Mouse (Mus musculus): Measurements from ENCODE around the gene A230050P20Rik.
"Not testable (repeated sequence)": the region's sequence is repeated elsewhere in the genome, so short reads cannot be mapped to it uniquely, and the experiment has no call there.

The A230050P20Rik gene

DNA sequence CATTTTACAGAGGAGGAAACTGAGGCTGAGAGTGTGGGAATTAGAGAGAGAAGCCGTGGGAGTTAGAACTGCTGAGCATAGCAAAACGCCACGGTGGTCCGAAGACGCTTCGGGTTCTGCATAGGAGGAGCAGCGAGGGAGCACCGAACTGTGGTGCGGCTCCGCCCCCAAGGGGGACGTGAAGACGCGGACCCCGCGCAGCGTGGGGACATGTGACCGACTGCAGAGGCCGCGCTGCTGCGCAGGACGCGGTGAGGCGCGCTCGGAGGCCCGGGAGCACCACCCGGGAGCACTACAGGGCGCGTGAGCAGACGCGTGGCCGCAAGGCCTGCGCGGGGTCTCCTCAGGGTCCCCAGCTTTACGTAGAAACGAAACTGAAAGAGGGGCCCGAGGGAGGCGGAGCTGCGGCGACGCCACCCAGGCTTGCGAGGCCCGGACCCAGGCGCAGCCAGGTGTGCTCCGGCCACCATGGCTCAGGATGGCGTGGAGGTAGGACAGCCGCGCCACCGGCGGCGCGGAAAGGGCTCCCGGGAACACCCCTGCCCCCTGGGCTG lies at the start of gene A230050P20Rik:
A230050P20Rik (plus strand) TSS at position 195 of the 554 bp plus-strand sequence.
- DNase-seq (ENCODE audit: low spot score in 2 of 2), result peak; percentile 61 to 69

DNA sequence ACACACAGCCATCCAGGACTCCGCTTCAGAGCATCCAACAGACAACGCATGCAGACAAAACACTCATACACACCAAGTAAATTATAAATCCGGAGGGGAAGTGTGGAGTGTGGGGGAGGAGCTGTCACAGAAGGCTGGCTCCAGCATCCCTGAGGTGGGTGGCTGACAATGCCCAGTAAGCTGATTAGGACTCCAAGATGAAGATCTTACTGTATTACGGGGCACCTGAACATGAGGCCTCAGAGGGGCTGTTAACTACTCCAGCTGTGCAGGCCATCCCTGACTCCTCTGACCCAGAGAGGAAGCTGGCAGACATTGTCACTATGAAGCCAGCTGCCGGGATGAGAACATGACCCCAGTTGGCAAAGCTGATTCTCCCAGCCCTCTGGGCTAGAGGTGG lies 48.4 kb upstream of the A230050P20Rik start:
- no peak for DNase-seq (ENCODE audit: low spot score in 2 of 2)

DNA sequence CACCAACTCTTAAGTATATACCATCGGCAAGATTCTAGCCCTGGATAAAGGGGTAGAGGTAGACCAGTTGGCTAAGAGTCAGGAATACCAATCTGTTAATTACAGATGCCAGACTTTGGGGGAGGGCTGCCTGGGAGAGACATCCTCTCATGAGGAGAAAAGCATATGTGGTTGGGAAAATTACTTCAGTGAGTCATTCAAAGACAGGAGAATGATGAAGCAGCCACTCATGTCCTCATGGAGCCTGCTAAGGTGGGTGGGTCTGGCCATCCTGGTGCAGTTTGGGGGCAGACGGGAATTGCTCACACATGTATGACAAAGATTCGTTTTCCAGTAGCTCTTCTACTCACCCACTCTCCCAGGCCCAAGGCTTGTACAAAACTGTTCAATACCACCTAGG lies 45.6 kb upstream of the A230050P20Rik start:
- no peak for DNase-seq (ENCODE audit: low spot score in 2 of 2)

DNA sequence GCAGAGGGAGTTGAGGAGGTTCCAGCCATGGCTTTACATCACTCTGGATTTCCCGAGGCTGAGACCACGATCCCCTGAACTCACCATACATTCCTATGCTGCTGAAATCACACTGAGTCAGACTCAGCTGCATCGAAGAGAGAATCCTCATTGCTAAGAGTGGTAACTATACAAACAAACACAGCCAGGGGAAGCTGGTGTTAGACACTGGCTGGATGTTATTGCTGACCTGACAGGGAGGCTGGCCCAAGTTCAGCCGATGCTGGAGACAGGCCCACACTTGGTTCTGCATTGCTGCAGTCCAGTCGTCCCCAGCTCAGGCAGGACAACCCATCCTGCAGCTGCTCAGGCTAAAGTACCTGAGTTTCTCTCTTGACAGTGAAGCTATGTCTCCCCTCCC lies 42.7 kb upstream of the A230050P20Rik start:
- no peak for DNase-seq (ENCODE audit: low spot score in 2 of 2)

DNA sequence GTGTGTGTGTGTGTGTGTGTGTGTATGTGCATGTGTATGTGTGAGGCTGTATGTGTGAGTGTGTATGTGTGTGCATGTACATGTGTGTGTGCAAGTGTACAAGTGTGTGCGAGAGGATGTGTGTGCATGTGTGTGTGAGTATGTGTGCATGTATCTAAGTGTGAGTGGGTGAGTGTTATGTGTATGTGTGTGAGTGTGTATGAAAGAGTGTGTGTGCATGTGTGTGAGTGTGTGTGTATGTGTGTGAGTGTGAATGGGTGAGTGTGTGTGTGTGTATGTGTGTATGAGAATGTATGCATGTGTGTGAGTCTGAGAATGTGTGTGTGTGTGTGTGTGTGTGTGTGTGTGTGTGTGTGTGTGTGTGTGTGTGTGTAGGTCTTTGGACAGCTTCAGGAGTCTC lies 40.3 kb upstream of the A230050P20Rik start:
- no peak for DNase-seq (ENCODE audit: low spot score in 2 of 2)

DNA sequence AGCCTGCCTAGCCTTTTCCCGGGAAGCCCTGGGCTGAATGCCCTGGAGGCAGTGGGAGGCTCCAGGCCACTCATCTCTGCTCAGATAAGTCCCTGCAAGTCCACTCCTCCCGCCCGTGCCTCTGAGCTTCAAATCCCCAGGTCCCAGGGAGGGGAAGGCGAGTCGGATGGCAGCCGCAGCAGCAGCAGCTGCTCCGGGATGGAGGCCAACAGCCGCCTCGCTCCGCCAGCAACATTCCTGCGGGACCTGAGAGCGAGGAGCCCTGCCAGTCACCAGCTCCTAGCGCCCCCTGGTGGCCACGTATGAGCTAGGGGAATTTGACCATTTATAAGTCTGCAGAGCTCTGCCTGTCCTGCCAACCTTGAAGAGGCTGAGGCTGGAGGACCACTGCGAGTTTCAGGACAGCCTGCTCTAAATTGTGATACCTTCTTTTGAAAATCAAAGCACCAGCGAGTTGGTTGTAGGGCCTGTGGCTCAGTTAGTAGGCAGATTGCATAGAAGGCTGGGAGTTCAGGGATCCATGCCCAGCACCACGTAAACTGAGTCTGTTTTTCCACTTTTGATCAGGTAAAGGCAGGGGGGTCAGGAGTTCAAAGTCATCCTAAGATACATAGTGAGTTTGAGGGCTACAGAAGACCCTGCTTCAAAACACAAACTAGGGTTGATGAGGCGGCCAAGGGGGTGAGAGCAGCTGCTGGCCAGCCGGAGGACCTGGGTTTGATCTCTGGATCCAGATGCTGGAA lies 37.4 kb upstream of the A230050P20Rik start:
- peak; percentile 84 to 91 for DNase-seq (ENCODE audit: low spot score in 2 of 2)

DNA sequence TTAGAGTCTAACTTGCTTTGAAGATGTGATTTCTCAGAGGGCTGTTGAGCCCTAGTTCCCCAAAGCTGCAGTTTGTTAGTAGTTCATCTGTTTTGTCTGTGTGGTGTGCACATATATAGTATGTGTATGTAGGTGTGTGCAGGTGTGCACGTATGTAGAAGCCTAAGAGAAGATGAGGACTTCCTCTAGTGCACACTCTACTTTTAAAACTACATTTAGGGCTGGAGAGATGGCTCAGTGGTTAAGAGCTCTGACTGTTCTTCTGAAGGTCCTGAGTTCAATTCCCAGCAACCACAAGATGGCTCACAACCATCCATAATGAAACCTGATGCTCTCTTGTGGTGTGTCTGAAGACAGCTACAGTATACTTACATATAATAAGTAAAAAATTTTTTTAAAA lies 33.6 kb upstream of the A230050P20Rik start:
- no peak for DNase-seq (ENCODE audit: low spot score in 2 of 2)

DNA sequence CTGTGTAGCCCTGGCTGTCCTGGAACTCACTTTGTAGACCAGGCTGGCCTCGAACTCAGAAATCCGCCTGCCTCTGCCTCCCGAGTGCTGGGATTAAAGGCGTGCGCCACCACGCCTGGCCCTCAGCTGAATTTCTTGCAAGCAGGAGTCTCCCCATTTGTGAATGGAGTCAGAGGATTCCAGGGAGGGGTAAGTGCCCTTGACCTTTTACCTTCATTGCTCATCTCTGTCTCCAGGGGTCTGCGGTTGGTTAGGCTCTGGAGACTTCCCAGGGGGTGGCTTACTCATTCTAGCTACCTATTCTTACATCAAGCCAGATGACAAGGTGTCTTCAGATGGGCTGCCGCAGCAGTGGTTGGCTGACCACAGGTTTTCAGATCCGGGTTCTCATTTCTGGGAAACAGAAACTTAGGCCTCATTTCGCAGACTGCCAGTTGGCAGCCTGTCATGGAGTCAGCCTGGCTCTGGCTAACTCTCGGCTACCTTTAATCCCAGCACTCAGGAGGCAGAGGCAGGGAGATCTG lies 32.9 kb upstream of the A230050P20Rik start:
- not testable (repeated sequence) for DNase-seq (ENCODE audit: low spot score in 2 of 2)

DNA sequence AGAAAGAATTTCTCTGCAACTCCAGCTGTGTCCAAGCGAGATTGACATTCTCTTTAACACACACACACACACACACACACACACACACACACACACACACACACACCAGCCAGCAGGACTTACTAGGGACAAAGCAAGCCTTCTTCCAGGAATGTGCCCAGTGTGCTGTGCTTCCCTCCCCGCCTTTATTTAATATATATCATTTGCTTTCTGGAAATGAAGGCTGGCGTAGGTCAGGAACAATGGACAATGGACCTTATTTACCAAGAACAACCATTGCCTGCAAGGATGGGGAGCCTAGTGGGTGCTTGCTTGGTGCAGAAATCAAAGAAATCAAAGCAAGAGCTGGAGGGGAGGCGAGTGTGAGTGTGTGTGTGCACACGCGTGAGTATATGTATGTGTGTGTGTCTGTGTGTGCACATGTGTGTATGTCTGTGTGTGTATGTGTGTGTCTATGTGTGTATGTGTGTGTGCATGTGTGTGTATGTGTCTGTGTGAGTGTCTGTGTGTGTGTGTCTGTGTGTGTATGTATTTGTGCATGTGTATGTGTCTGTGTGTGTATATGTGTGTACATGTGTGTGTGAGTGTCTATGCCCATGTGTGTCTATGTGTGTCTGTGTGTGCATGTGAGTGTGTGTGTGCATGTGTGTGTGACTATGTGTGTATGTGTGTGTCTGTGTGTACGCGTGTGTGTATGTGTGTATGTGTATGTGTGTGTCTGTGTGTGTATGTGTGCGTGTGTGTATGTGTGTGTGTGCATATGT lies 31.1 kb upstream of the A230050P20Rik start:
- DNase-seq (ENCODE audit: low spot score in 2 of 2), result no peak

DNA sequence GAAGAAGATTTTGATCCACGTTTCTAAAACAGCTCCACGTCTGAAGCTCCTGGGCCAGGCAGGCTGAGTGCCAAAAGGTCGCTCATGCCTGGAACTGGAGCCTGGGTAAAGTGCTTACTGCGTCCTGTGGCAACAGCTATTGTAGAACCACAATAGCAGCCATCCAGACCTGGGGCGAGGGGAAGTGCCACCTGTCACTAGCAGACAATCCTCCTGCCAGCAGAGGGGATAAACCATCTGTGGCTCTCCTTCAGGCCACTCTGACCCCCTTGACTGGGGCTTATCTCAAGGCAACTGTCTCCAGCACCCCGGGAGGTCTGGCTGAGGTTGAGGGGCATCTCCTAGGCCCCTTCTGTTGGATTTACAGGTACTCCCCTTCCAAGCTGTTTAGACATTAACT lies 29.5 kb upstream of the A230050P20Rik start:
- DNase-seq (ENCODE audit: low spot score in 2 of 2), result no peak

DNA sequence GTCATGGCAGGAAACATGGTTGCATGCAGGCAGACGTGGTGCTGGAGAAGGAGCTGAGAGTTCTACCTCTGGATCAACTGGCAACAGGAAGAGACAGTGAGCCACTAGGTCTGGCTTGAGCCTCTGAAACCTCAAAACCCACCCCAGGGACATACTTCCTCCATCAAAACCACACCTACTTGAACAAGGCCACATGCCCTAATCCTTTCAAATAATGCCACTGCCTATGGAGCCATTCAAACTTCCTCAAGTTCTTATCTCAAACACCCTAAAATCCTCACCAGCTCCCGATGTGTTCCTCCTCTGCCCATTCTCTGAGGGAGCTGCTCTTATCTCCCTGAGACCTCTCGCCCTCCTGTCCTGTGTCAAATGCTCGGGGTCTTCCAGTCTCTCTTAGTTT lies 26.2 kb upstream of the A230050P20Rik start:
- DNase-seq (ENCODE audit: low spot score in 2 of 2), result no peak

DNA sequence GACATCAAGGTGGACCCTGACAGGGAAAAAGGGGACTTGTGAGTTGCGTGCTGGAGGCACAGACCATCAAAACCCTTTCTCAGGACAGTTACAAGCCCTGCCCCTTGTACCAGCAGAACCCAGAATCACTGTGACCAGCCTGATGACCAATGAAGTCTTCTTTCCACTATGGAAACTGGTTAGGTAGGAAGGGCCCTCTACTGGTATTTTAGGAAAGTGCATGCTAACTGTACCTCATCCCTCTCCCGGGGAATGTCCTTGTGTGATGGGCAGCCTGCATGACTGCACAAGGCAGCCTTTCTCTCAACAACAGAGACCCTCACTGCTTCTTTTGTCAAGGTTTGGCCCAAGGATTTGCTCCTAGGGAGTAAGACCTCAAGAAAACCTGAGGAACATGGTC lies 25.8 kb upstream of the A230050P20Rik start:
- DNase-seq (ENCODE audit: low spot score in 2 of 2), result no peak

DNA sequence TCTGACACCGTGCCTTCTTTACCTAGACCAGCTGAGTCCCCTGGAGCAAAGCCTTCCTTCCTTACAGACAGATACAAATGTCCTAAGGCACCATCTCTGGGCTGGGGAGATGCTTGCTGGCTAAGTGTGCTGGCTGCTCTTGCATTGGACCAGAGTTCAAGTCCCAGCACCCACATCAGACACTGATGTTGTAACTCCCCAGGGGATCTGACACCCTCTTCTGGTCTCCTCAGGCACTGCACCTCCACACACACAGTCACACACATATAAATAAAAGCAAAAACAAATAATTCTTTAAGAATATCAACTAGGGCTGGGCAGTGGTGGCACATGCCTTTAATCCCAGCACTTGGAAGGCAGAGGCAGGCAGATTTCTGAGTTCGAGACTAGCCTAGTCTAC lies 18.3 kb upstream of the A230050P20Rik start:
- DNase-seq (ENCODE audit: low spot score in 2 of 2), result no peak

DNA sequence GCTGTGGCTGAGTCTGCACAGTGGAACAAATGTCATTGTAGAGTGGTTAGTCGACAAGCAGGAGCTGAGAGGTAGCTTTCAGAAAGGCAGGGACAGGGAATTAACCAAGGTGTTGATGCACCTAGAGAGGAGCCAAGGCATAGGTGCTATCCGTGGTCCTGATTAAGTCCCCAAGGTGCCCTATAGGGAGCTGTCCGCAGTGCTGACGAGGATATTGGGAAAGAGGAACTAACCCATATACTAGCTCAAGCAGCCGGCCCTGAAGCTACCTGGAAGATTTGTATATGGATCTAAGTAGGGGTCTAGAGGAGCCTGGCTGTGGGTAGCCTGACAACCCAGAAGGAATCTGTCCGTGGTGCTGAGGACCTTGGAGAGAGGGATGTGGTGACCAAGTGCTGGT lies 11.3 kb upstream of the A230050P20Rik start:
- DNase-seq (ENCODE audit: low spot score in 2 of 2), result no peak

DNA sequence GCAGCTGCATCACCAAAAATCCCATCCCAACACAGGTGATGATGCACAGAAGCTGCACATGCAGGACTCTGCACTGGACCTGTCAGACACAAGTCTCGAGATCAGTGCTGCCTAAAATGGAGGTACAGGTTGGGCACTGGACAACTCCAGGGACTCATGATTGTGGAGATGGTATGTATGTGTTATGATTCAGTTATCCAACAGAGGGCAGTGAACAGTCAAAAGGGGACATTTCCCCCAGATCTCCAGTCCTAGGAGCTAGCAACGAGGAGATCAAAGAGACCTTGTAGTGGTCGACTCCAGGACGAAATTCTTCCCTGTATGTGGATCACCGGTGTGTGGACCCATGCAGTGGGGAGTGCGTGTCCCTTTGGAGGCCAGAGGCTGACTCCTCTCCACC lies 8.5 kb upstream of the A230050P20Rik start:
- DNase-seq (ENCODE audit: low spot score in 2 of 2), result no peak

DNA sequence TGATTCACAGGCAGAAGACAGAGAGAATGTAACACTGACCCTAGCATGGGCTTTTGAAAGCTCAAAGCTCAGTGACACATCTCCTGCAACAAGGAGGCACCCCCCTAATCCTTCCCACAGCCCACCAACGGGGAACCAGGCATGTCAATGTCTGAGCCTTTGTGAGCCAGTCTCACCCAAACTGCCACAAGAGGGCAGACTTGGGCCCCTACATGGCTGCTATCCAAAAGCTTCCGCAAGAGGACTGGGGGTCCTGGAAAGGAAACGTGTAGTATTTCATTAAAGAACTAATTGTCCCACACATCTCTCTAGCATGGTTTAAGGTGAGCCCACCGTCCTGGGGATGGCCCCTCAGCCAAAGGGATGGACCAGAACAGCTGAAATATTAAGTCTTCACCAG lies 6.6 kb upstream of the A230050P20Rik start:
- no peak for DNase-seq (ENCODE audit: low spot score in 2 of 2)

DNA sequence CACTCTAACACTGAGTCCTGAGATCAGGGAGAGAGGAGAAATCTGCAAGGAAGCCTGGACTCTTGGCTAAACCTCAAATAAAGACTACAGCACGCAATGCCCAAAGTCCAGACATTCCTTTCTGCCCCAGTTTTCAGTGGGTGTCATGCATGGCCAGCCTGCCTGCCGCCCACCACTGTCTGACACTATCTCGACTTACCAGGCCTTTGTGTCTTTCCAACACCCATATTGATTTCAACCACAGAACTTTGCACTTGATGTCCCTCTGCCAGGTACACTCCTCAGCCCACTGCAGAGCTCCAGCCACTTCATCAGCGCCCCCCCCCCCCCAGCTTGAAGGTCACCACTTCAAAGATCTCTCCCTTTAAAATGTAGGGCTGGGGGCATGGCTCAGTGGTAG lies 6.2 kb upstream of the A230050P20Rik start:
- no peak for DNase-seq (ENCODE audit: low spot score in 2 of 2)

DNA sequence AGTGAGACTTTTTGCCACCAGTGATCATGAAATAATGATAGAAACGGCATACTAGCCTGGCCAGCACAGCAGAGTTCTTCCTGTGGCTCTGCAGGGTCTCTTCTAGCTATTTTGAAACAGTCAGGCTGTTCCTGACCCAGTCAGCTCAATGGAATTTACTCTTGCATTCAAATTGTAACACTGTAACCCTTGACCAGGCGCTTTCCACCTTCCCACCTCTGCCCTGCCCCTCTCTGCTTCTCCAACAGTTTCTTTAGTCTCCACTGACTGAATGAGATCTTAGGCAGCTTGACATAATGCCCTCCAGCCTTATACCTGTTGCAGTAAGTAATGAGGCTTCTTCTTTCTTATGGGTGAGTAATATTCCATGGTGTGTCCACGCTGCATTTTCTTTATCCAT lies 1.6 kb upstream of the A230050P20Rik start:
- DNase-seq (ENCODE audit: low spot score in 2 of 2), result no peak

DNA sequence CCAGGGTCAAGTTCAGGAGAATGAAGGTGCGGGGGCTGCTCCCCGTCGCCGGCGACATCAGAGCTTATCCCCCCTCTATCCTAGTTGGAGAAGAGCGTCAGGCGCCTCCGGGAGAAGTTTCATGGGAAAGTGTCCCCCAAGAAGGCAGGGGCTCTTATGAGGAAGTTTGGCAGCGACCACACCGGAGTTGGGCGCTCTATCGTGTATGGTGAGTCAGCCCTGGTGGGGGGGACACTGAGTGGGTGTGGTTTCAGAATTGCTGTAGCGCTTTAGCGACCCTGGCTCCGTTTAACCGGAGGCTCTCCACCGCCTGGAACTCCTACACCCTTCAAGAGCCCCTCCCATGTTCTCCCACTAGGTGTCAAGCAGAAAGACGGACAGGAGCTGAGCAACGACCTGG lies 804 bp downstream of the A230050P20Rik start:
- DNase-seq (ENCODE audit: low spot score in 2 of 2), result no peak

DNA sequence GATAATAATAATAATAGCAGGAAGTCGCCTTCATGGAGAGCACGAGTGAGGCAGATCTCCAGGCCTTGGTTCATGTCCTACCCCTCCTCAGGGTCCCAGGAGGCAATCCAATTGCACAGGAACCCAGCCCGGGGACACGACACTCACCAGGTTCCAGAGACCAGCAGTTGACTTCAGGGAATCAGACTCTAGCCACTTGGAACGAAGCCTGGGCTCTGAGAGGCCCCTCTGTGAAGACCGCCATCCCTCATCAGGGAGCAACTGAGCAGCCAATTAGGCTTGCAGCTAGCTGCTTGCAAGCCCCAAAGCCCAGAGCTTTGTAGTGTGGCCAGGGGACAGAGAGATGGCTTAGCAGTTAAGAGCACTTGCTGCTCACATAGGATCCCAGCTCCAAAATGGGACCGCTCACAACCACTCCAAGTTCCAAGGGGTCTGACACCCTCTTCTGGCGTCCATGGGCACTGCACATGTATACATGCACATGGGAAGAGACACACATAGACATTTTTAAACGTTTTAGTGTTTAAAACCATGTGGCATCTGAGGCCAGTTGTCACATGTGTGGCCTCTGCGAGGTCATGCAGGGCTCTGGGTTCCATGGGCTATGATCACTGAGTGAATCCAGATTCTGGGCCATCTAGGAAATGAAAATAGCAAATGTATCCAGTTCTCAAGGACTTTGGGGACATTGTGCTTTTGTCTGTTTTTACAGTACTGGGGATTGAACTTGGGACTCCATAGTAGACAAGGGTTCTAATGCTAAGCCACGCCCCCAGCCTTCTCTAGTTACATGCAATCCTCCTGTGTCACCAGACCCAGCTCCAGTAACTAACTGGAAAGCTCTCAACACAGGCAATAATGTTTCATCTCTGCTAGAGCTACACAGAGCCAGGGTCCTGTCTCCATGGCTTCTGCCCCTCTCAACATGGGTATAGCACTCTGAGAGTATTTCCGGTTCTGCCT lies 2.0 kb downstream of the A230050P20Rik start:
- DNase-seq (ENCODE audit: low spot score in 2 of 2), result no peak

DNA sequence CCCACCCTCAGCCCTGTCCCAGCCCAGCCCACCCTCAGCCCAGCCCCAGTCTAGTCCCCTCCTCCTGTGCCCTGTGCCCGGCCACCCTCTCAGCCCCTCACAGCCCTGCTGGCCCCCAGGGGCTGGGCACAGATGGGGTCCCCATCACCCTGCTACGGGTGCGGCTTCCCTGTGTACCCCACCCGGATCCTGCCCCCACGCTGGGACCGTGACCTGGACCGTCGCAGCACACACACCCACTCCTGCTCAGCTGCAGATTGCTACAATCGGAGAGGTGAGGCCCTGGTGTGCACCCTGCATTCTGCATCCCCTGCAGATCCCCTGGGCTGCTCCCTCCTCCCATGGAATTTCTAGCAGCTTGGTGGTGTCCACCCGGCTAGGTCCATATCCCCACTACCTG lies 4.5 kb downstream of the A230050P20Rik start:
- DNase-seq (ENCODE audit: low spot score in 2 of 2), result no peak

DNA sequence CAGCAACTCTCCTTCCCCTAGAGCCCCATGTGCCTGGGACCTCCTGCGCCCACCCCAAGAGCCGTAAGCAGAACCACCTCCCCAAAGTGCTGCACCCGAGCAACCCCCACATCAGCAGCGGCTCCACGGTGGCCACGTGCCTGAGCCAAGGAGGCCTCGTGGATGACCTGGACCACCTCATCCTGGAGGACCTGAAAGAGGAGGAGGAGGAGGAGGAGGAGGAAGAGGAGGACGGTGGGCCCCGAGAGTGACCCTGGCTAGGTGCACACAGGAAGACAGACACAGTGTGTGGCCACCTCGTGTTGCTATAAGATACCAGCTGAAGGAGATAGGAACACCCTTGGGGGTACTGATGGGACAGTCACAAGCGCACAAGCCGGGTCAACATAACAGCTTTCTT lies 5.1 kb downstream of the A230050P20Rik start:
- no peak for DNase-seq (ENCODE audit: low spot score in 2 of 2)

Data from frontal cortex, postnatal 14 days (tissue).